Mouse (Mus musculus) megakaryocyte, embryonic 14.5 days (primary cell): Measurements from ENCODE around the gene Coq9.

Source experiments
- FLI1 ChIP-seq: IDR thresholded peaks from 2 replicates; pipeline ENCODE4 v1.6.1; 2012; ENCODE audit warnings: low read length, inconsistent platforms, mixed read lengths
- GATA1 ChIP-seq: IDR thresholded peaks from 3 replicates; pipeline ENCODE4 v1.6.1; 2012; ENCODE audit warnings: mixed read lengths, low read length, inconsistent platforms, borderline replicate concordance

DNA sequence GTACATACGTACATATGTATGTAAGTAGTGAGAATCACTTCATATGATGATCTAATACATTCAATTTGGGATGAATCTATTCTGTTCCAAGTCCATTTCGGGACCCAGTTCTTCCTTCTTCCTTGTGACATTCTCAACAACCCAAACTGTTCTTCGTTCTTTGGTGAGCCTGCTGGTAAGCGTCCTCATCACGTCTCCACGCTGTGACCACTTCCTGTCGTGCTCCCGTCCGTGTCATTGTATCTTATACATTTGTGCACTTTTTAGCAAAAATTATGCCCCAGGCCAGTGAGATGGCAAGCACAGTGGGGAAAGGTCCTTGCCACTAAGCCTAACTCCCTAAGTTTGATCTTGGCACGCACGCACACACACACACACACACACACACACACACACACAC, 20.2 kb upstream of the Coq9 start:
- TF ChIP-seq GATA1 (no peak), FLI1 (no peak)
